Mouse (Mus musculus) ES-E14 (cell line): ENCODE measurements at regions not wholly inside any gene's neighbourhood (a gene's known extent, or its start where the extent isn't known, plus 50 kb on each side); places are given as distances from the start of the nearest gene placed in this dataset.

ENCODE experiments used
- DNase-seq: peaks from one replicate; pipeline ENCODE4 v3.0.0-alpha.2; 2013; ENCODE audit warnings: low read depth, low spot score
- H3K27ac ChIP-seq: 2 replicates; pipeline ENCODE4 v1.5.1; 2012; ENCODE audit warnings: low read depth, mild to moderate bottlenecking, low read length, moderate library complexity, mixed read lengths; ENCODE audit not compliant: poor library complexity, insufficient read depth, severe bottlenecking
- H3K36me3 ChIP-seq: 2 replicates; pipeline ENCODE4 v1.6.1; 2012; ENCODE audit warnings: mild to moderate bottlenecking, low read length, moderate library complexity, mixed read lengths; ENCODE audit not compliant: control insufficient read depth, poor library complexity, insufficient read depth, severe bottlenecking
- H3K4me1 ChIP-seq, 2 experiments: fragments of 150-350 bp in 1 of 2; sonication (generic) in 1 of 2; 2 replicates each; pipeline ENCODE4 v1.6.1; 2012; ENCODE audit warnings: low read length in 2 of 2, mild to moderate bottlenecking in 1 of 2, mixed read lengths in 1 of 2; ENCODE audit not compliant: control insufficient read depth in 2 of 2, insufficient read depth in 2 of 2, poor library complexity in 1 of 2
- H3K4me3 ChIP-seq, 2 experiments: fragments of 150-350 bp in 1 of 2; sonication (generic) in 1 of 2; 2 replicates each; pipeline ENCODE4 v1.5.1; 2012; ENCODE audit warnings: low read length in 2 of 2, low read depth in 1 of 2, mild to moderate bottlenecking in 1 of 2, mixed read lengths in 1 of 2; ENCODE audit not compliant: insufficient read depth in 1 of 2, poor library complexity in 1 of 2, severe bottlenecking in 1 of 2
- H3K9ac ChIP-seq: 2 replicates; pipeline ENCODE4 v1.6.1; 2012; ENCODE audit warnings: low read depth, mild to moderate bottlenecking, low read length, mixed read lengths; ENCODE audit not compliant: poor library complexity, insufficient read depth, severe bottlenecking
- H3K9me3 ChIP-seq: fragments of 150-350 bp; sonication (generic); 2 replicates; pipeline ENCODE4 v1.6.1; 2012; ENCODE audit warnings: low read depth, mild to moderate bottlenecking, low read length; ENCODE audit not compliant: control insufficient read depth, insufficient read depth
- CHD2 ChIP-seq: IDR thresholded peaks from 2 replicates; pipeline ENCODE4 v1.6.1; 2014; ENCODE audit warnings: mild to moderate bottlenecking, low read depth, low read length, inconsistent platforms
- HCFC1 ChIP-seq: IDR thresholded peaks from 2 replicates; pipeline ENCODE4 v1.6.1; 2012; ENCODE audit warnings: low read length, inconsistent platforms, borderline replicate concordance; ENCODE audit not compliant: insufficient read depth
- MAFK ChIP-seq: IDR thresholded peaks from 2 replicates; pipeline ENCODE4 v1.6.1; 2014; ENCODE audit warnings: mild to moderate bottlenecking, low read depth, low read length, inconsistent platforms; ENCODE audit not compliant: insufficient read depth
- ZC3H11A ChIP-seq: IDR thresholded peaks from 2 replicates; pipeline ENCODE4 v1.6.1; 2012; ENCODE audit warnings: low read depth, mild to moderate bottlenecking, inconsistent platforms, low read length, borderline replicate concordance
- ZNF384 ChIP-seq: IDR thresholded peaks from 2 replicates; pipeline ENCODE4 v1.6.1; 2012; ENCODE audit warnings: low read depth, low read length, inconsistent platforms
- in situ Hi-C, 2 experiments: fragments of 600-800 bp; cut with MboI; formaldehyde crosslinking; loops; one replicate each; pipeline ENCODE4 v1.15.1; 2025; ENCODE audit warnings: low sequenced_read_pairs in 2 of 2, inconsistent platforms in 1 of 2; ENCODE audit not compliant: unreplicated experiment in 2 of 2

DNA sequence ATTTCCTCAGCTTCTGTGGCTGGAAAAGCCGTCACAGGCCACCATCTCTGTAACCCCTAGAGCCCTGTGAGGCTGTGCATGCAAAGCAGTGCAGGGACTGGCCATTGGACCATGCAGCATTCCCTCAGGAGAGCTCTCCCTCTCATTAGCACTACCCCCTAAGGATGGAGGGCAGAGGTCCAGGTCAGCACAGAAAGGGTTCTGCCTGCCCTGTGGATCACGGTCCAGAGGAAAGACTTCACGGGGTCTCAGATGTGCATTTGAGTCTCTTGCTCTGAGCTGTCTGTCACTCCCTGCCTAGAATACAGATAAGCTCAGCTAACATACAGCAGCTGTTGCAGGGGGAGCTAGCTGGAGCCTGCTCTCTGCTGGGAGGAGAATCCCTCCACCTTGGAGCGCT is 151.6 kb downstream of the Usp31 start:
- no peak for TF ChIP-seq ZC3H11A
- TF ChIP-seq HCFC1: no peak
- TF ChIP-seq MAFK: no peak
- TF ChIP-seq ZNF384: no peak
- TF ChIP-seq CHD2: no peak
- H3K4me1 ChIP-seq: no peaks in the 10 kb centered on the region
- no peaks in the 10 kb centered on the region for H3K9me3 ChIP-seq
- no peak overlapping the region for H3K4me3 ChIP-seq
- in situ Hi-C loops: no loop called here
- H3K9ac ChIP-seq: no peak overlapping the region
- DNase-seq: no peak
- no peak overlapping the region for H3K27ac ChIP-seq
- H3K36me3 ChIP-seq: no peaks in the 10 kb centered on the region
